Mouse (Mus musculus) forebrain, postnatal 0 days (tissue): ENCODE measurements around the gene P3h4. TPM values are rescaled to one million over a fixed set of nuclear protein-coding genes. Genes with fewer than 3 reads are reported as not detected.
A peak's percentile ranks its signal among the peaks of the same experiment; 100 is the strongest.

ENCODE experiments used
- ATAC-seq: fragments of 200-750 bp; cut with Nextera tagmentation; 2 replicates; pipeline ENCODE4 v1.8.0; 2017; ENCODE audit warnings: mild to moderate bottlenecking, moderate library complexity
- DNase-seq: peaks from one replicate; pipeline ENCODE4 v3.0.0-alpha.2; 2015
- H3K27ac ChIP-seq: fragments of 300-500 bp; sonication (generic); 2 replicates; pipeline ENCODE4 v1.5.1; 2014; ENCODE audit warnings: low read depth, mild to moderate bottlenecking, antibody characterized with exemption, low read length, moderate library complexity, mixed read lengths
- H3K27me3 ChIP-seq: fragments of 300-500 bp; sonication (generic); 2 replicates; pipeline ENCODE4 v1.6.1; 2014; ENCODE audit warnings: mild to moderate bottlenecking, low read length, mixed read lengths; ENCODE audit not compliant: insufficient read depth
- H3K36me3 ChIP-seq: fragments of 300-500 bp; sonication (generic); 2 replicates; pipeline ENCODE4 v1.6.1; 2014; ENCODE audit warnings: mild to moderate bottlenecking, moderate library complexity; ENCODE audit not compliant: insufficient read depth
- H3K4me1 ChIP-seq: fragments of 300-500 bp; sonication (generic); 2 replicates; pipeline ENCODE4 v1.6.1; 2014; ENCODE audit warnings: antibody characterized with exemption; ENCODE audit not compliant: insufficient read depth
- H3K4me2 ChIP-seq: fragments of 300-500 bp; sonication (generic); 2 replicates; pipeline ENCODE4 v1.6.1; 2014; ENCODE audit warnings: low read depth, mild to moderate bottlenecking, moderate library complexity
- H3K4me3 ChIP-seq: fragments of 300-500 bp; sonication (generic); 2 replicates; pipeline ENCODE4 v1.5.1; 2014; ENCODE audit warnings: low read depth, low read length, mixed read lengths
- H3K9ac ChIP-seq: fragments of 300-500 bp; sonication (generic); 2 replicates; pipeline ENCODE4 v1.6.1; 2014; ENCODE audit warnings: mild to moderate bottlenecking
- H3K9me3 ChIP-seq: fragments of 300-500 bp; sonication (generic); 2 replicates; pipeline ENCODE4 v1.6.1; 2016; ENCODE audit warnings: low read length
- CTCF ChIP-seq: sonication (generic); IDR thresholded peaks from 2 replicates; pipeline ENCODE4 v1.5.1; 2016; ENCODE audit warnings: antibody characterized with exemption, control low read depth, low read depth
- WGBS: fragments of 180-500 bp; shearing (Covaris S2); extraction: QIAGEN DNeasy Blood & Tissue Kit; methylation state at CpG from one replicate; pipeline ENCODE4 v1.1.7; 2014; 5-methylcytosine and 5-hydroxymethylcytosine counted together
- polyA plus RNA-seq: library from polyadenylated mRNA; unstranded; fragments of >200 nt; fragmentation: Nextera tagmentation; extraction: Ambion mirVana; gene quantifications from 2 replicates; pipeline ENCODE4 v1.2.1, GENCODE M21; 2015
- total RNA-seq: library from RNA; depleted of rRNA; stranded (reverse); fragments of >200 nt; gene quantifications from 2 replicates; pipeline ENCODE4 v1.2.3, GENCODE M21; 2014

Gene P3h4
- total and polyA plus RNA-seq, 2 experiments from 2014 or later = 17.9 to 27.1 TPM

- Histone ChIP-seq H3K36me3 (no peaks in the 10 kb centered on the region), H3K9ac (peak overlapping the region; percentile 72), H3K4me1 (peaks cover 18% of the 10 kb centered on the region), H3K4me2 (peak overlapping the region; percentile 78), H3K27ac (peak overlapping the region; percentile 76), H3K4me3 (peak overlapping the region; percentile 82), H3K9me3 (no peaks in the 10 kb centered on the region), H3K27me3 (no peaks in the 10 kb centered on the region)
- ATAC-seq (peak; percentile 7; the same call in 1 of the 2 replicates), DNase-seq (no peak)
- 4% methylated on average over 40 of the region's 42 CpGs for WGBS
- peak; percentile 71 for TF ChIP-seq CTCF
Measured at GRCm38 (mm10) chr11:100396886-100397599, 17.6 kb downstream of the P3h4 start.

DNA sequence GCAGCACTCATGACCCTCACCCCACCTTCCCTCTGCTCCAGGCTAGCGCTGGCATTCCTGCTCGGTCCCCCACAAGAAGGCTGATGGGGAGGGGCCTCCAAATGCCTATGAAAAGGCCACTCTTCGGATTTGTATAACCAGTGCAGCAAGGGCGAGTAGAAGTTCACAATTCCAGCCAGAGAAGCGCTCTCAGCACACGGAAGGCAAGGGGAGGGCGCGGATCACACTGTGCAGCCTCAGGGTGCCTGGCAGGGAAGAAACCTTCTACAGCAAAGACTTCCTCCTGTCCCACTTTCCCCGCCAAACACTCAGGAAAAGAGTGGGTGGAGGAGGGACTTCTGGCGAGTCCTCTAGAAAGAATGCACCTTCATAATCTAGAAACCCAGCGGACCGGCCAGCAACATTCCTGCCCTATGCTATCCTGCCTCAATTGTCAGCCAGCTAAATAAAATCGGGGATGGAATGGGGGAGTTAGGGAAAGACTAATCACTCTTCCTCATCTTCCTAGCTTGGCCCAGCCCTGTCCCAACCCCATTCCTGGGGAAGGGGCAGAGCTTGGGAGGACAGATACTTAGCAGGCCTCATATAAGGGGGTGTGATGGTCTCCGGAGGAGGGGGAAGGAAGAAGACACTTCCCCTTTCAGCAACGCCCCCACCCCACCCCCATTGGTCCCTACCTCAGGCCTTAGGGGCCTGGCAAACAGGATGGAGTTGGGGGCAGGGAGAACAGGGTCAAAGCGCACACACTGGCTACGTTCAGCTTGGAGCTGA is 18.6 kb downstream of the P3h4 start:
- Histone ChIP-seq H3K27ac (peak overlapping the region; percentile 23; the same call in 1 of the 2 replicates), H3K4me1 (peaks cover 18% of the 10 kb centered on the region), H3K4me3 (peak overlapping the region; percentile 82), H3K9me3 (no peaks in the 10 kb centered on the region), H3K36me3 (no peaks in the 10 kb centered on the region), H3K27me3 (no peaks in the 10 kb centered on the region), H3K9ac (peak overlapping the region; percentile 72), H3K4me2 (peak overlapping the region; percentile 78)
- TF ChIP-seq CTCF = no peak
- 26% methylated on average over 17 of the region's 17 CpGs for WGBS
- ATAC-seq (no peak), DNase-seq (no peak)

DNA sequence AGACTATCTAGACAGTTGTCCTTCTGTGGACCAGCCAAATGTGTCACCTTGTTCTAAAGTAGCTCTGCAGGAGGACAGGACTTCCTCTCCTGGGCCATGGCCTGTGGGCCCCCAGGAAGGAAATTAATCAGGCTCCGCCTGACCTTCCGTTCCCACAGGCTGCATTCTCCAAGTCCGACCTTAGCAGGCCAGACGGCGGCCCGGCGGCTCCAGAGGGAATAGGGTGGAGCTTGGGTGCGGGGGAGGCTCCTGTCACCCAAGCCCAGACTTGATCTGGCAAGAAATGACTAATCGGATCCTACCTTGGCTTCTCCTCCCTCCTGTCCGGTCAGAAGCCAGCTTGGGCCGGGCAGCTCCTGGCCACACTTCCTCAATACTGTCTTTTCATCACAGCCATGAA is 19.4 kb downstream of the P3h4 start:
- H3K27ac ChIP-seq = no peak overlapping the region
- DNase-seq (no peak), ATAC-seq (no peak)
- TF ChIP-seq CTCF = no peak
- WGBS = 35% methylated on average over 11 of the region's 11 CpGs
- H3K4me3 ChIP-seq = peak overlapping the region; percentile 82; the same call in 1 of the 2 replicates
- no peaks in the 10 kb centered on the region for H3K36me3 ChIP-seq
- peak overlapping the region; percentile 78 for H3K4me2 ChIP-seq
- H3K9ac ChIP-seq = no peak overlapping the region
- H3K27me3 ChIP-seq = no peaks in the 10 kb centered on the region
- peaks cover 18% of the 10 kb centered on the region for H3K4me1 ChIP-seq
- H3K9me3 ChIP-seq = no peaks in the 10 kb centered on the region

DNA sequence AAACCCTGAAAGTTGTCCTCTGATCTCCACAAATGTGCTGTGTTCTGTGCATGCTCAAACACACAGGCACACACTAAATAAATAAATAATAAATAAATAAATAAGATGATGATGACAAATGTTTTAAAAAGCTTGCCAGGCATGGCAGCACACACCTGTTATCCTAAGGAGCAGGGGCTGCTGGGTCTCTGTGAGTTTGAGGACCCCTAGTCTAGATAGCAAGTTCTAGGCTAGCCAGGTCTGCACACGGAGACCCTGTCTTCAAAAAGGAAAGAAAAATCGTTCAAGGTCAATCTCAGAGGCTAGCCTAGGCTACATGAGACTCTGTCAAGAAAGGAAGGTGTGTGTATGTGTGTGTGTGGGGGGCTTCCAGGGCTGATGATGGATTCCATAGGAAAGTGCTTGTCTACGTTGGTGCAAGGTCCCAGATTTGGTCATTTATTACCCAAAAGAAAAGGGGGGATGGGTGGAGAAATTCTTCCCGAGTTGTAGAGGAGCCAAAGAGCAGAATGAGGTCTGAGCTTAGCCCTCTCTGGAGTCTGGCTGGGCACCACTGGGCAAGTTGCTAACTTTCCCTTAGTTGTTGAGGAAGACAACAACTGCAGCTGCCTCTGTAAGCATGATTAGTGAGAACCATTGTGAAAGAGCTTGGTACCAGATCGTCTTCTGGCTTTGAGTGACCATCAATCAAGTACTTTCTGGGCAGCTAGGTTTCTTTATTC is 20.1 kb downstream of the P3h4 start:
- no peak for TF ChIP-seq CTCF
- WGBS = 70% methylated on average over 5 of the region's 5 CpGs
- peaks cover 18% of the 10 kb centered on the region for H3K4me1 ChIP-seq
- H3K27ac ChIP-seq = no peak overlapping the region
- H3K27me3 ChIP-seq = no peaks in the 10 kb centered on the region
- no peak overlapping the region for H3K9ac ChIP-seq
- peak overlapping the region; percentile 78; the same call in 1 of the 2 replicates for H3K4me2 ChIP-seq
- DNase-seq (no peak), ATAC-seq (no peak)
- no peaks in the 10 kb centered on the region for H3K36me3 ChIP-seq
- no peak overlapping the region for H3K4me3 ChIP-seq
- H3K9me3 ChIP-seq = no peaks in the 10 kb centered on the region

GRCm38 (mm10) chr11:100393733-100394132 is 20.9 kb downstream of the P3h4 start:
- WGBS = 85% methylated on average over 7 of the region's 7 CpGs
- no peaks in the 10 kb centered on the region for H3K36me3 ChIP-seq
- no peak for DNase-seq
- H3K9me3 ChIP-seq = no peaks in the 10 kb centered on the region
- no peak for TF ChIP-seq CTCF
- H3K9ac ChIP-seq = no peak overlapping the region
- no peak overlapping the region for H3K4me2 ChIP-seq
- peaks cover 18% of the 10 kb centered on the region for H3K4me1 ChIP-seq
- no peak overlapping the region for H3K4me3 ChIP-seq
- no peaks in the 10 kb centered on the region for H3K27me3 ChIP-seq
- ATAC-seq = no peak
- H3K27ac ChIP-seq = no peak overlapping the region

- no peaks in the 10 kb centered on the region for H3K36me3 ChIP-seq
- no peak for TF ChIP-seq CTCF
- ATAC-seq (no peak), DNase-seq (no peak)
- no peak overlapping the region for H3K9ac ChIP-seq
- no peaks in the 10 kb centered on the region for H3K9me3 ChIP-seq
- peaks cover 21% of the 10 kb centered on the region for H3K4me1 ChIP-seq
- WGBS = 81% methylated on average over 5 of the region's 5 CpGs
- H3K27me3 ChIP-seq = no peaks in the 10 kb centered on the region
- no peak overlapping the region for H3K4me2 ChIP-seq
- H3K4me3 ChIP-seq = no peak overlapping the region
- no peak overlapping the region for H3K27ac ChIP-seq
Measured at GRCm38 (mm10) chr11:100392958-100393357, 21.7 kb downstream of the P3h4 start.

- no peak for TF ChIP-seq CTCF
- Histone ChIP-seq H3K36me3 (no peaks in the 10 kb centered on the region), H3K27me3 (no peaks in the 10 kb centered on the region), H3K4me3 (no peak overlapping the region), H3K4me2 (no peak overlapping the region), H3K27ac (no peak overlapping the region), H3K4me1 (peaks cover 23% of the 10 kb centered on the region), H3K9me3 (no peaks in the 10 kb centered on the region), H3K9ac (no peak overlapping the region)
- DNase-seq (no peak), ATAC-seq (no peak)
- WGBS = 58% methylated on average over 7 of the region's 7 CpGs
Measured at GRCm38 (mm10) chr11:100391884-100392345, 22.7 kb downstream of the P3h4 start.
